Mouse (Mus musculus) kidney, adult 9 months (tissue): ENCODE measurements around the gene Gm45521.
"Not testable (repeated sequence)": the region's sequence is repeated elsewhere in the genome, so short reads cannot be mapped to it uniquely, and the experiment has no call there.

Experiments
- DNase-seq: peaks from one replicate; pipeline ENCODE4 v3.0.0; 2022

The Gm45521 gene

DNA sequence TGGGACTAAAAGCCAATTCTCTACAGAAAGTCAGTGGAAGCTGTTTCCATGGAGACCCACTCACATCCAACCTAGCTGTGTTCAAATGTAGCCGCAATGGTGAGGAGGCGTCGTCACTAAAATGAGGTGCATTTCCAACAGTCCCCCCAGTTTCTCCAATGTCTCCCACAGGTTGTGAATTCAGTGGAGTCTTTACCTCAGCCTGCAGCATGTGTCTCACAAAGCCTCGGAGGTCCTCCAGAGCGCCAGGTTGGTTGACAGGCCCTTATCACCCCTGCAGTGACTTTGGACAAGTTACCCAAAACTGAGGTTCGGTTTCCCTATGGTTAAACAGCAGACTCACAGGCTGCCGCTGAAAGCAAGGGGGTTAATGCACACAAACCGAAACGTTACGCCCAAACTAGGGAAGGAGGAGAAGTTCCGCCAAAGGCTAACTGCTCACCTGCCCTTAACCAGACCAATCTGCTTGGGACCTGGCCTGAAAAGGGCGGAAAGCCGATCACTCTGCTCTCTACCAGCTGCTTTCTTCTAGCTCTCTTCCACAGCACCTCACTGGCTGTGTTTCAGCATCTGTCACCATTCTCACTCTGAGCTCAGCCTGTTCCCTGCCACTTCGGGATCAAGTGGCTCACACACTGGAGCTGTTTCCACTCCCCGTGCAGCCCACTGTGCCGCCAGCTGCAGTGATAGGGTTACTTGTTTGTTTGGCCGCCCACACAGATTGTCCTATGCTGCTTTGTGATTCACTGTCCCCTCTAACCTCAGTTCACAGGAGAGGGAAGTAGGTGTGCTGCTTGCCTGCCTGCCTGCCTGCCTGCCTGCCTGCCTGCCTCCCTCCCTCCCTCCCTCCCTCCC is 44.0 kb downstream of the Gm45521 start:
- no peak for DNase-seq

DNA sequence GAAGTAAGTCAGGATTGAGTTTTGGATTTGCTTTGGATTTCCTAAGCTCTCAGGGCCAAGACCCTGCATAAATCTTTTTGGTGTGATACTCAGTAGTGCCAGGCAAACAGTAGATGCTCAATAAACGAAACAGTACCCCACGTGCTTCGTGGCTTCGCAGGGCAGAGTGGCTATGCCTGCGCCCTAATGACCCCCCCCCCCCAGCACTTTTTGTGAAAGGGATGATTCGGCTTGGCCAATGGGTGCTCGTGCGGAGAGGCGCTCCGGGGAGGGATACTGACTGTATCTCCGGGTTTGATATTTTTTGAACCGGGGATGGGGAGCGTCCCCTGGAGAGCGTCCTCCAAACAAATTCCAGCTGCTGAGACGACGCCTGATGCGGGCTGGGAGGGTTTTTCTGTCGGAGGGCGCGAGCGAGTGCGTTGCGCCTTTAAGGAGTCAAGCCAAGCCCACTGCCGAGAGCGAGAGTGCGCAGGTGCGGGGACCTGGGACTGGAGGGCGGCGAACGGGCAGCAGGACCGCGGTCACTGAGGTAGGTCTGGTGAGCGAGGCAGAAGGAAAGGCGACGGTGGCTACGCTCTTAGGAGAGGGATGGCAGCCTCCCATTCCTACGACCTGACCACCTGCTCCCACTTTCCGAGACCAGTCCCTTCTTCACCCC is 45.5 kb downstream of the Gm45521 start, which contains the start of gene Abhd6:
Gene Abhd6 (plus strand): TSS at position 471 of the 661 bp plus-strand sequence.
- DNase-seq = peak; percentile 86

DNA sequence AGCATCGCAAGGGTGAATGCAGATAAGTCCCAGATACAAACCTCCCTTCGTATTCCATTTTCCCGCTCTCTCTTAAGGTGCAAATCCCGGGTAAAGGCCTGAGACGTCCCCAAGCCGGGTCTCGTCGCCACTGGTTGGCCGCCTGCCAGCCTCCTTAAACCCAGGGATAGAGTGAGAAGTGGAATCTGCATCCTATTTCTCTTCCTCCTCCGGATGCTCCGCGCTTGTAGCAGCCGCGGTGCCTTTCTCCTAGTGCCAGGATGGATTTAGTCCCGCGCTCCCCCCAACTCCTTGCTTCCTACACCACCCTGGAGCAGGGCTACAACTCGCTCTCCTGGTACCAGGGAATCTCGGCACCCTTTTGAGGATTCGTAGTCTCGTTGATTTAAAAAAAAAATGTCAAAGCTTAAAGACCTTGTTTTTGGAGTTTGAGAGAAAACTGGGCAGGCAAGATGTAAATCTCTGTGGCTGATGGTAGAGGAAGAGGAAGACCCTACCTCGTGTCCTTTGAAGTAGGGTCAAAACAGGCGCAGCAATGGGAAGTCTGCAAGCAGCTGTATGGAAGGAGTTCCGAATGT is 46.1 kb downstream of the Gm45521 start:
- DNase-seq = no peak

DNA sequence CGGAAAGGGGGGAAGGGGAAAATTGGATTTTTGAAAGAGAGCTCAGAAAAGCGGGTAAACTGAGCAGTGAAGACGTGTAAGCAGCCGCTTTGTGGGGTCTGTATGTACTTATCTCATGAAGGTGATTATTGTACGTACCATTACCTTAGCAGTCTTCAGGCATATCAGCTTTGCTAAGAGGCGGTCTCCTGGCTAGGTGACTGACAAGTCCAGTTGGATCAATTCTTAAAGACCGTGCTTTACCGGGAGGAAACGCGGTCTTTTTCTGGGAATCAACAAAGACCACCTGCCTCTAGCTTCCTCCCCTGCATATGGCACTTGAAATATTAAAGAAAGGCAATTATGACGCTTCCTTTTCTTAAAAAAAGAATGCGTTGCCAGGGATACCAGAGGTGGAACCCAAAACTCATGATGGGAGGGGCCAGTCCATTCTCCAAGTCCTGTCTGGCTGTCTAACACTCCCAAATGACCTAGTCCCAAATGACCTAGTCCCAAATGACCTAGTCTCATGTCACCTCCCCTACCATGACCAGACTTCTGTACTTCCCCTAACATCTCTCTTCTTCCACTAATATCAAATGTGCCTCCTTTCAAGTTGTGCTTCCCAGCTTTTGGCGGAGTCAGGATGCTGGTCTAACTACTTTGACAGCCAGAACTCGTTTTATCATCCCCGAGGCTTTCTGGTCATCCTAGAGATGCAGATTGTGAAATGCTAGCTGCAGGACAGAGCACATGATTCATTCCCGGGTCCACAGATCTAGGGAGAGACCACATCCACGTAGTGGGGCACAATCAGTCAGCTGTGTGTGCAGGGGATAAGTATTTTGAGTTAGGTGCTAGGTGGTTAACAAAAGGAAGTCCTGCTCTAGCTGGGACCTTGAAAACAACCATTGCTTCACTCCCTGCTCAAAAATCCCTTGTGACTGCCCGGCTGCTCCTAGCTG is 46.9 kb downstream of the Gm45521 start:
- peak; percentile 22 for DNase-seq

DNA sequence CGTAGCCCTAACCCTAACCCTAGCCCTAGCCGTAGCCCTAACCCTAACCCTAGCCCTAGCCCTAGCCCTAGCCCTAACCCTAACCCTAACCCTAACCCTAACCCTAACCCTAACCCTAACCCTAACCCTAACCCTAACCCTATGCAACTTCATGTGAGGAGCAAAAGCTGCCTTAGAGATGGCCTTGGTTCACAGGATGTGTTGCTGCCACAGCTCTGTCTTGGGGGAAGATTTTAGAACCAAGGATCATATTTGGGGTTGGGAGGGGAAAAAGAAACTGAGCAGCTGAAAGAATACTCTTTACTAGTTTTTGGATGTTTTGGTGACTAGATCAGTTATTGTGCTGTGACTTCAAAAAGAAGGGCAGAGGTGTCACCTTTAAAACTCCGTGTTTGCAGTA is 49.0 kb downstream of the Gm45521 start:
- DNase-seq = not testable (repeated sequence)

DNA sequence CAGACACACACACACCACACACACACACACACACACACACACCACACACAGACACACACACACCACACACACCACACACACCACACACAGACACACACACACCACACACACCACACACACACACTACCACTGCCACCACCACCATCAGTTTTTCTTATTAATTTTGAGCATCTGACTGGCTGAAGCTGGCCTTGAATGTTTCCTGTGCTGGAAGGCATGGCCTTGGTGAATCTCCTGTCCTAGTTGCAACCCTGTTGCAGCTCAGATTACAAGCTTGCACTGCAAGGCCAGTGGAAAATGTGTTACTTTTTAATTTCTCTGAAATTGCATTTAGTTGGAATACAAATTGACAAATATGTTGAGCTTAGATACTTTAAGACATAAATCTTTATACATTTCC is 50.0 kb downstream of the Gm45521 start:
- DNase-seq = no peak

DNA sequence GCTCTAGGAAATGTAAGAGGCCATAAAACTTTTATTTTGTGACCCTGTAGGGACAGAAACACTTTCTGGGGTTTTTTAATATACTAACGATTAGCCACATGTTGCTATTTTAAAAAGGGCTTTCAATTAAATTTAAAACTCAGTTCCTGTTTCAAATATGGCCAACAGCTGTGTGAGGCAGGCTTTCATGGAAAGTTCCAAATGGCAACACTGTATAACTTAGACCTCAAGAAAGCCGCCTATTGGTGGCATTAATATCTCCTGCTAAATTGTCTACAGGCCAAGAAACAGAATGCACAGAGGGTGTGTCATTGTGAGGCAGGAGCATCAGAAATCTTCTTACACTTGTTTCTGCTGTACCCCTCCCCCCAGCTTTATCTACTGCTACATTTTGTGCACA is 50.4 kb downstream of the Gm45521 start:
- DNase-seq = no peak

DNA sequence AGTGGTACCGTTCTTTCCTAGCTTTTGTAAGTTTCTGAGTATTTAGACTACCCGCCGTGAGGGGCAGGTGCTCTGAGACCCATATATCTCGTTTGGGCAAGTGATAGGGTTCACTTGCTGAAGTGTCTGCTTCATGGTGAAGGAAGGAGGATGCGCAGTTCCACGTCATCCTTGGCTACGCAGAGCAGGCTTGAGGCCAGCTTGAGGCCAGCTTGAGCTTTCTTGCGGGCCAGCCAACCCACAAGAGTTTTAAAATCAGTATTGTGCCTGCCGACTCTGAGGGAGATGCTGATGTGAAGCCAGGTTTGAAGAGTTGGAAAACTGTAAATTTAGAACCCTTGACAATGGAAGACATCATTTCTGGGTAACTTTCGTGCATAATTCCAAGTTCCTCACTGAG is 50.8 kb downstream of the Gm45521 start:
- no peak for DNase-seq
